Mouse (Mus musculus) E14TG2a.4 (cell line): ENCODE results near the gene Hnrnph3.
A peak's percentile ranks its signal among the peaks of the same experiment; 100 is the strongest.

Experiments used
- H3K27me3 ChIP-seq: 2 replicates; pipeline ENCODE4 v1.6.1; 2014; ENCODE audit warnings: low read length, control low read depth; ENCODE audit not compliant: insufficient read depth
- H3K36me3 ChIP-seq: 2 replicates; pipeline ENCODE4 v1.6.1; 2014; ENCODE audit warnings: low read length, control low read depth; ENCODE audit not compliant: insufficient read depth
- H3K4me1 ChIP-seq: replicated peaks from 2 replicates; pipeline ENCODE4 v1.6.1; 2014; ENCODE audit warnings: low read depth, low read length, control low read depth
- H3K4me3 ChIP-seq: replicated peaks from 2 replicates; pipeline ENCODE4 v1.5.1; 2014; ENCODE audit warnings: mild to moderate bottlenecking, low read length
- H3K9me3 ChIP-seq: 2 replicates; pipeline ENCODE4 v1.6.1; 2014; ENCODE audit warnings: low read length, control low read depth
- CTCF ChIP-seq: conservative IDR thresholded peaks from 2 replicates; pipeline ENCODE4 v1.5.1; 2014; ENCODE audit warnings: low read length
- NANOG ChIP-seq: IDR thresholded peaks from 2 replicates; pipeline ENCODE4 v1.6.1; 2014; ENCODE audit warnings: borderline replicate concordance, low read length, mixed read lengths
- POU5F1 ChIP-seq: IDR thresholded peaks from 2 replicates; pipeline ENCODE4 v1.6.1; 2014; ENCODE audit warnings: low read length, borderline replicate concordance

The Hnrnph3 gene

GRCm38 (mm10) chr10:63023749-63024579 is at the start of gene Hnrnph3, which contains the start of gene Pbld2:
Hnrnph3 (minus strand) TSS chr10:63024217.
Pbld2 (plus strand) TSS chr10:63024315.
- H3K27me3 ChIP-seq = no peaks in the 10 kb centered on the region
- H3K36me3 ChIP-seq = peaks cover 17% of the 10 kb centered on the region; the same call in 1 of the 2 replicates
- TF ChIP-seq NANOG (0 out of 2 replicates have a peak, but pooled peaks have one; percentile 16), CTCF (no peak), POU5F1 (no peak)
- peaks cover 63% of the 10 kb centered on the region for H3K4me1 ChIP-seq
- H3K4me3 ChIP-seq = peak within 1 kb of the TSS; percentile 98
- no peaks in the 10 kb centered on the region for H3K9me3 ChIP-seq

DNA sequence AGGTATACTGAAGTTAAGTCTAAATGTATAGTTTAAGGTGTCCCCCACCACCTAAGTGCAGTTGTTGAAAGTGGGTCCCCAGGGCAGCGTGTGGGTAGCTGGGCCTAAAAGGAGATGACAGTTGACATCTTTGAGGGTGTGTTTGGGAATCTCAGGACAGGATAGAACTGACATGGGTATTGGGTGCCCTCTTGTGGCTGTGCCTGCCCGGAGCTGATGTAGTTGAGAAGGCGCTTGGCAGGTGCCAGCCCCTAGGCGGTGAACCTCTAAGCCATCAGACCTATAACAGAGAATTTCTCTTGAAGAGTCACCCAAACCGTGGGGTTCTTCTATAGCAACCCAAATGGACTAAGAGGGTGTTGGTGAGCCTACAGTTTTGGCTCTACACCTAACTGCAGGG is 42.0 kb upstream of the Hnrnph3 start:
- TF ChIP-seq CTCF (peak; percentile 51), POU5F1 (no peak)
- Histone ChIP-seq H3K27me3 (peaks cover 10% of the 10 kb centered on the region), H3K4me1 (peaks cover 20% of the 10 kb centered on the region), H3K4me3 (no peak overlapping the region), H3K36me3 (no peaks in the 10 kb centered on the region), H3K9me3 (peaks cover 7% of the 10 kb centered on the region; the same call in 1 of the 2 replicates)

GRCm38 (mm10) chr10:63065561-63065960 is 41.5 kb upstream of the Hnrnph3 start:
- peaks cover 7% of the 10 kb centered on the region; the same call in 1 of the 2 replicates for H3K9me3 ChIP-seq
- H3K36me3 ChIP-seq = no peaks in the 10 kb centered on the region
- peaks cover 14% of the 10 kb centered on the region for H3K27me3 ChIP-seq
- TF ChIP-seq POU5F1 (no peak), NANOG (no peak), CTCF (no peak)
- H3K4me1 ChIP-seq = peaks cover 21% of the 10 kb centered on the region
- H3K4me3 ChIP-seq = no peak overlapping the region

- H3K27me3 ChIP-seq = peaks cover 18% of the 10 kb centered on the region
- H3K4me1 ChIP-seq = peaks cover 21% of the 10 kb centered on the region
- no peak for TF ChIP-seq POU5F1
- no peak for TF ChIP-seq NANOG
- no peak for TF ChIP-seq CTCF
- H3K4me3 ChIP-seq = no peak overlapping the region
- no peaks in the 10 kb centered on the region for H3K36me3 ChIP-seq
- peaks cover 7% of the 10 kb centered on the region; the same call in 1 of the 2 replicates for H3K9me3 ChIP-seq
Measured at GRCm38 (mm10) chr10:63064516-63064915, 40.5 kb upstream of the Hnrnph3 start.

DNA sequence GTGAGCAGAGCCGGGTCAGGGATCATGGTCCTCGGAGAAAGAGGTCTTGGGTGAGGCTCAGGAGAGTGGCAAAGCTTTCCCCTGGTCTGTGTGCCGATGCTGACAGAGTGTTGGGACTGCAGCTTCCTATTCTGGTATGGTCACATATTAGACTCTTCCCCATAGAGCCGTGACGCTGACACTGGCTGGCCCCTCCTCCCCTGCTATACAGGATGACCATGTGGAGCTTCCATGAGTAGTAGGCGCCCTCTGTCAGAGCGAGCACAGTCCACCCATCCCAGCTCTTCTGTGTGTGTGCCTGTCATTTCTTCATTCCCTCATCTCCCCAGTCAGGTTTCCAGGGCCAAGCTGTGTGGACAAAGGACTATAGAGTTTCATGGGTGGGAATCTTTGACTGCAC is 39.3 kb upstream of the Hnrnph3 start:
- Histone ChIP-seq H3K36me3 (no peaks in the 10 kb centered on the region), H3K4me1 (peaks cover 21% of the 10 kb centered on the region), H3K4me3 (no peak overlapping the region), H3K27me3 (peaks cover 24% of the 10 kb centered on the region), H3K9me3 (no peaks in the 10 kb centered on the region)
- no peak for TF ChIP-seq NANOG
- TF ChIP-seq CTCF = no peak

DNA sequence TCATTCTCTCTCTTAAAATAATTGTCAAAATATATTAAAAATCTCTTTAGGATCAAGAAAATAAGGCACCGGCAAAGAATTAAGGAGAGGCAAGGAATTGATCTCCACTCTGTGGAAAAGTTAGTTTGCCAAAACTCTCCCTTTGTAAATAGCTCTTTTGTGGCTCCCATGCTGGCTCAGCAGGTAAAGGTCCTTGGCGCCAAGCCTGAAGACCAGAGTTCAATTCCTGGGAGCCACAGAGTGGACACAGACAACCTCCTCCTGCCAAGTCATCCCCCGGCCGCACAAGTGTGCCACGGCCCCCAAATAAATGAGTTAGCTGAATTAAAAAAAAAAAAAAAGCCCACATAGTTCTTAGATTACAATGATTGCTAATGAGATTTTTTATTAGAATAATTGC is 38.7 kb upstream of the Hnrnph3 start:
- Histone ChIP-seq H3K36me3 (no peaks in the 10 kb centered on the region), H3K4me1 (peaks cover 23% of the 10 kb centered on the region), H3K4me3 (no peak overlapping the region), H3K27me3 (peaks cover 26% of the 10 kb centered on the region), H3K9me3 (no peaks in the 10 kb centered on the region)
- TF ChIP-seq POU5F1 (no peak), NANOG (no peak), CTCF (no peak)

- peak overlapping the region; percentile 68 for H3K4me3 ChIP-seq
- H3K4me1 ChIP-seq = peaks cover 35% of the 10 kb centered on the region
- TF ChIP-seq NANOG = no peak
- TF ChIP-seq CTCF = no peak
- no peak for TF ChIP-seq POU5F1
- peaks cover 26% of the 10 kb centered on the region for H3K27me3 ChIP-seq
- no peaks in the 10 kb centered on the region for H3K36me3 ChIP-seq
- no peaks in the 10 kb centered on the region for H3K9me3 ChIP-seq
Measured at GRCm38 (mm10) chr10:63061266-63061665, 37.2 kb upstream of the Hnrnph3 start.

DNA sequence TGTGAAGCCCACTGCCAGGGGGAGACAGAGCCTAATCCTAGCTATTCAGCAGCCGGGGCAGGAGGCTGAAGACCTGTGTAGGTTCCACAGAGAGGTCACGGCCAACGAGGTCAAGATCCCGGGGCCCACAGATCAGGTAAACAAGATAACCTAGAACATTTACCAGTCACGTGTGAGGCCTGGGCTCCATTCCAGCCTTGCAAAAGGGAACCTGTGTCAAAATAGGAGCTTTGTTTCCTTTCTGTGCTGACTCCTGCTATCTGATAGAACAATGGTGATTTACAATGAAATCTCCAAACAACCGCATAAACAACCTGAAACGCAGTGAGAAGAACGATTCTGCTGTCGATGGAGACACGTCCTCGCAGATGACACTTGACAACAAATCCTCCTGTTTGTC is 36.4 kb upstream of the Hnrnph3 start:
- peaks cover 34% of the 10 kb centered on the region for H3K4me1 ChIP-seq
- H3K9me3 ChIP-seq = no peaks in the 10 kb centered on the region

DNA sequence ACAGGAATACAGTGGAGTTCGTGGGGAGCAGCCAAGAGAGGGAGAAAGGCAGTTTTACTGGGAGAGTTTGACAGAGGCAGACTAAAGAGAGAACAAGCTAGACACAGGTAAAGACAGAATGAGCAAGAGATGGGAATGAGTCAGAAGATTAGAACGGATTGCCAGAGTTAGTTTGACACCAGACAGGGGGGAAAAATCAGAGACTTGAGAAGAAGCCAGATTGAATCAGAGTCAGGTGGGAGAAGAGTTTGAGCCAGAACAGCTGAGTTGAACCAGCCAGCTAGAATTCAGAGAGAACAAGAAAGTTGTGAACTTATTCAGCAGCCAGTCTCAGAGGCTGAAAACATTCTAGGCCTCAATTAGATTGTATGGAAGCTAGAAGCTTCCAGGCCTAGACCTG is 35.8 kb upstream of the Hnrnph3 start, which contains the start of gene Pbld1:
Gene Pbld1 (plus strand): TSS at position 301 of the 400 bp plus-strand sequence.
- Histone ChIP-seq H3K4me3 (no peak within 1 kb of the TSS), H3K27me3 (peaks cover 26% of the 10 kb centered on the region), H3K4me1 (peaks cover 37% of the 10 kb centered on the region), H3K36me3 (no peaks in the 10 kb centered on the region), H3K9me3 (0 out of 2 replicates have a peak, but pooled peaks cover 3% of the 10 kb centered on the region)
- no peak for TF ChIP-seq POU5F1
- TF ChIP-seq CTCF = no peak
- TF ChIP-seq NANOG = no peak

More for the DNA sequence above, 36.4 kb upstream of the Hnrnph3 start:
- no peak for TF ChIP-seq NANOG
- TF ChIP-seq POU5F1 = no peak
- TF ChIP-seq CTCF = no peak
- Histone ChIP-seq H3K36me3 (no peaks in the 10 kb centered on the region), H3K27me3 (peaks cover 26% of the 10 kb centered on the region), H3K4me3 (no peak overlapping the region)
